Mouse (Mus musculus) lung, adult 2 months (tissue): ENCODE results near the gene Leng9. TPM values are rescaled to one million over a fixed set of nuclear protein-coding genes. Genes with fewer than 3 reads are reported as not detected.

Source experiments
- DNase-seq: peaks from one replicate; pipeline ENCODE4 v3.0.0; 2022
- H3K4me1 ChIP-seq: fragments of 200-500 bp; 2 replicates; pipeline ENCODE4 v1.6.1; 2011; ENCODE audit warnings: low read length; ENCODE audit not compliant: control insufficient read depth, insufficient read depth
- H3K4me3 ChIP-seq: fragments of 200-500 bp; replicated peaks from 2 replicates; pipeline ENCODE3; 2011; ENCODE audit warnings: low read depth, mild to moderate bottlenecking, control low read depth, low read length; ENCODE audit errors: extremely low read depth
- CTCF ChIP-seq: fragments of 200-500 bp; IDR thresholded peaks from 2 replicates; pipeline ENCODE4 v1.5.1; 2011; ENCODE audit warnings: mild to moderate bottlenecking, low read length, control low read depth; ENCODE audit not compliant: insufficient read depth
- POLR2A ChIP-seq: fragments of 200-500 bp; IDR thresholded peaks from 2 replicates; pipeline ENCODE4 v1.6.1; 2011; ENCODE audit warnings: low read depth, mild to moderate bottlenecking, control low read depth, low read length, borderline replicate concordance; ENCODE audit errors: extremely low read depth
- WGBS: fragments of 180-500 bp; shearing (Covaris S2); methylation state at CpG from one replicate; pipeline ENCODE4 v1.1.7; 2018; 5-methylcytosine and 5-hydroxymethylcytosine counted together
- polyA plus RNA-seq: library from polyadenylated mRNA; depleted of rRNA; stranded (reverse); fragments of >200 nt; gene quantifications from 2 replicates; pipeline ENCODE4 v1.2.3, GENCODE M21; 2012

Leng9 gene
- polyA plus RNA-seq, 1 experiment = 8.6 TPM

- no peak overlapping the region for H3K4me3 ChIP-seq
- 93% methylated on average over 4 of the region's 4 CpGs for WGBS
These were observed 22.3 kb downstream of the Leng9 start for GRCm38 (mm10) chr7:4127894-4128293.

DNA sequence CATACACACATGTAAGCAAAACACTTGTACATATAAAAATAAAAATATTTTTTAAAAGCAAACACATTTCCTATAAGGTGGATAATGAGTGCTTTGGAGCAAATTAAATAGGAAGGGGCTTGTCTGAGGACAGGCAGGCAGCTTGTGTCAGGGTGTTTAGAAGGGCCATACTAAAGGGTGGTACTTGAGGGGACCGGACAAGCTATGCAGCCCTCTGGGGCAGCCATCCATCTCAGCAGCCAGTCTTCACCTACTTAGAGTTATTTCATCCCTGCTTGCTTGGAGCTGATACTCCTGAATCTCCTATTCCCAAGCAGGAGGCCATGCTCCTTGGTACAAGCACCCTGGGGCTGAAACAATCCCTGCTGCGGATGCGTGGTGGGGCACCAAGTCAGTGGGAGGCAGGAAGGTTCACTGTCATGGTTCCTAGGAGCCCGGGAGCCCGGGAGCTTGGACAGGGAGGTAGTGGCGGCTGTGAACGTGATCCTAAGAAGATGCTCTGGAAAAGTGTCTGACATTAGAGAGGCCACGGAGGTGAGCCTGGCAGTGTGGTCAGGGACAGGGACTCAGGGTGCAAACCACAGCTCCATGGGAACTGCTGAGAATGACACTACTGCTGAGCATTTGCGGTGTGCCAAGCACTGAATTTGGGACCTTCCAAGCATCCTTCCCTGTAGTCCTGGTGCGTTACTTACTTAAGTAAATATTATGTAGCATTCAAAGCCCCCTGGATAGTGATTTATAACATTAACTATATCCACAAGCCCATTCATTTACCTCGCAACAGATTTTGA is 23.0 kb downstream of the Leng9 start:
- DNase-seq = no peak
- no peak overlapping the region for H3K4me3 ChIP-seq
- no peak for TF ChIP-seq POLR2A
- TF ChIP-seq CTCF = no peak
- 93% methylated on average over 11 of the region's 11 CpGs for WGBS
- H3K4me1 ChIP-seq = peaks cover 2% of the 10 kb centered on the region; the same call in 1 of the 2 replicates

More at GRCm38 (mm10) chr7:4127894-4128293, 22.3 kb downstream of the Leng9 start:
- H3K4me1 ChIP-seq = peaks cover 2% of the 10 kb centered on the region; the same call in 1 of the 2 replicates
- no peak for DNase-seq
- TF ChIP-seq POLR2A (no peak), CTCF (no peak)

DNA sequence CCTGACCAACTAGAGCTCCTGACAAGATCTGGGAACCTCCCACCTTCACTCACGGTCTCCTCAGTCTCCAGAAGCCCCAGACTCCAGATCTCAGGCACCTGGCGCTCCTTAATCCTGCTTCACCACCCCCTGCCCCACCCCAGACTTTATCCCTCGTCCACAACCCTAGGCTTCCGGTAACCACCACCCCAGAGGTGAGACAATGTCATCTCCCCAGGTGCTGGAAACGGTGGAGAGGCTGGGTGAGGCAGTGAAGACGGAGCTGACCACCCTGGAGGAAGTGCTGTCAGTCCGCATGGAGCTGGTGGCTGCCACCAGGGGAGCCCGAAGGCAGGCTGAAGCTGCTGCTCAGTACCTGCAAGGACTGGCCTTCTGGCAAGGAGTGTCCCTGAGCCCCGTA is 24.9 kb downstream of the Leng9 start:
- Histone ChIP-seq H3K4me3 (no peak overlapping the region), H3K4me1 (peaks cover 2% of the 10 kb centered on the region; the same call in 1 of the 2 replicates)
- TF ChIP-seq POLR2A (no peak), CTCF (no peak)
- 36% methylated on average over 9 of the region's 9 CpGs for WGBS
- DNase-seq = no peak

GRCm38 (mm10) chr7:4124856-4125255 is 25.3 kb downstream of the Leng9 start:
- DNase-seq = no peak
- Histone ChIP-seq H3K4me1 (peaks cover 2% of the 10 kb centered on the region; the same call in 1 of the 2 replicates), H3K4me3 (no peak overlapping the region)
- TF ChIP-seq CTCF = no peak
- TF ChIP-seq POLR2A = no peak
- 53% methylated on average over 5 of the region's 5 CpGs for WGBS

- Histone ChIP-seq H3K4me3 (no peak overlapping the region), H3K4me1 (peaks cover 2% of the 10 kb centered on the region; the same call in 1 of the 2 replicates)
- WGBS = 8% methylated on average over 10 of the region's 10 CpGs
- no peak for DNase-seq
- TF ChIP-seq POLR2A (no peak), CTCF (no peak)
These were observed 25.8 kb downstream of the Leng9 start for GRCm38 (mm10) chr7:4124315-4124759.

GRCm38 (mm10) chr7:4123732-4124131 is 26.4 kb downstream of the Leng9 start:
- TF ChIP-seq POLR2A = no peak
- TF ChIP-seq CTCF = no peak
- 78% methylated on average over 1 of the region's 1 CpGs for WGBS
- DNase-seq = no peak
- H3K4me1 ChIP-seq = peaks cover 2% of the 10 kb centered on the region
- no peak overlapping the region for H3K4me3 ChIP-seq

GRCm38 (mm10) chr7:4122783-4123182 is 27.4 kb downstream of the Leng9 start:
- DNase-seq = no peak
- 85% methylated on average over 10 of the region's 10 CpGs for WGBS
- Histone ChIP-seq H3K4me1 (peaks cover 2% of the 10 kb centered on the region), H3K4me3 (no peak overlapping the region)
- no peak for TF ChIP-seq CTCF
- no peak for TF ChIP-seq POLR2A

DNA sequence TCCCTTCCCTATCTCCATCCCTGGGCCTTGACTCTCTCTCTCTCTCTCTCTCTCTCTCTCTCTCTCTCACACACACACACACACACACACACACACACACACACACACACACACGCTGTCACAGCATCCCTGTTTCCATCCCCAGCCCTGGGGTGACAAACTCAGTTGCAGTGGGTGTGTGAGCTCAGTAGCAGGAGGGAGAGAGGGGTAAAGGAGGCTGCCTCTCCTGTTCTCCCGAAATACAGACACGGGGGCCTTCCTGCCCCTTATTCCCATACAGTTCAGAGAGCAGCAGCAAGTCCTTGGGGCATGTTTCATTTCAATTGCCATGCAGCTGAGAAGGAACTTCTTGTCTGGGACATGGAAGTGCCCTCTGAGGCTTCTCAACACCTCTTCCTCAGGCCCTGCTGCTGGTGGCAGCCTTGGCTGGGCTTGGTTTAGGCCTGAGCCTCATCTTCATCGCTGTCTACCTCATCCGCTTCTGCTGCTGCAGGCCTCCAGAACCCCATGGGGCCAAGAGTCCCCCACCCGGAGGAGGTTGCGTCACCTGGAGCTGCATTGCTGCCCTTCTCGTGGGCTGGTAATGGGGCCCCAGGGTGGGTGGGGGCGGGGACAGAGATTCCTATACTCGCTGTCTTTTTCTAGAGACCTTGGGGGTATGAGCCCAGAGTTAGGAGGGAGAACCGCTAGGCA is 28.0 kb downstream of the Leng9 start:
- Histone ChIP-seq H3K4me3 (no peak overlapping the region), H3K4me1 (peaks cover 2% of the 10 kb centered on the region)
- DNase-seq = no peak
- 60% methylated on average over 11 of the region's 11 CpGs for WGBS
- TF ChIP-seq POLR2A = no peak
- TF ChIP-seq CTCF = no peak

GRCm38 (mm10) chr7:4119976-4120921 is 29.9 kb downstream of the Leng9 start:
- no peak overlapping the region for H3K4me3 ChIP-seq

More at GRCm38 (mm10) chr7:4119976-4120921, 29.9 kb downstream of the Leng9 start:
- DNase-seq = no peak
- peaks cover under 1% of the 10 kb centered on the region for H3K4me1 ChIP-seq
- no peak for TF ChIP-seq CTCF
- TF ChIP-seq POLR2A = no peak
- WGBS = 22% methylated on average over 18 of the region's 19 CpGs
